Mouse (Mus musculus): ENCODE results near the gene Zbtb32. TPM values are rescaled to one million over a fixed set of nuclear protein-coding genes. Genes with fewer than 3 reads are reported as not detected.
A peak's percentile ranks its signal among the peaks of the same experiment; 100 is the strongest.

Zbtb32 gene
- total RNA-seq (2015): not detected in 2 replicates
- total RNA-seq (2017): not detected in 2 replicates

- ATAC-seq (replicated peaks; ENCODE audit: poor library complexity): no peak
These were observed at the start of gene Zbtb32 for GRCm38 (mm10) chr7:30598786-30599185. Gene Zbtb32 (minus strand): TSS chr7:30598909.

- no peak for ATAC-seq (replicated peaks; ENCODE audit: poor library complexity)
These were observed 40.4 kb upstream of the Zbtb32 start for GRCm38 (mm10) chr7:30639083-30639482.

GRCm38 (mm10) chr7:30636395-30636794 lies 37.7 kb upstream of the Zbtb32 start:
- no peak for ATAC-seq (replicated peaks; ENCODE audit: poor library complexity)

GRCm38 (mm10) chr7:30635752-30636151 lies 37.0 kb upstream of the Zbtb32 start, which contains the start of gene Etv2:
Gene Etv2 (minus strand): TSS chr7:30635852.
- ATAC-seq (replicated peaks; ENCODE audit: poor library complexity): no peak

- ATAC-seq (replicated peaks; ENCODE audit: poor library complexity): peak; percentile 92
These were observed 35.9 kb upstream of the Zbtb32 start for GRCm38 (mm10) chr7:30634621-30635020.

- ATAC-seq (replicated peaks; ENCODE audit: poor library complexity): 0 out of 2 replicates have a peak, but pooled peaks have one; percentile 20
These were observed 35.2 kb upstream of the Zbtb32 start for GRCm38 (mm10) chr7:30633762-30634412.

GRCm38 (mm10) chr7:30629013-30629412 lies 30.3 kb upstream of the Zbtb32 start:
- no peak for ATAC-seq (replicated peaks; ENCODE audit: poor library complexity)

- ATAC-seq (replicated peaks; ENCODE audit: poor library complexity): no peak
These were observed 27.9 kb upstream of the Zbtb32 start for GRCm38 (mm10) chr7:30626647-30627046.

GRCm38 (mm10) chr7:30625530-30626384 lies 27.0 kb upstream of the Zbtb32 start, which contains the start of gene Cox6b1:
Gene Cox6b1 (minus strand): TSS chr7:30626151.
- peak; percentile 99 for ATAC-seq (replicated peaks; ENCODE audit: poor library complexity)

- peak; percentile 69 for ATAC-seq (replicated peaks; ENCODE audit: poor library complexity)
These were observed 20.5 kb upstream of the Zbtb32 start for GRCm38 (mm10) chr7:30619202-30619601.

GRCm38 (mm10) chr7:30618658-30619057 lies 19.9 kb upstream of the Zbtb32 start:
- ATAC-seq (replicated peaks; ENCODE audit: poor library complexity): no peak

GRCm38 (mm10) chr7:30615049-30615760 lies 16.5 kb upstream of the Zbtb32 start:
- no peak for ATAC-seq (replicated peaks; ENCODE audit: poor library complexity)

- ATAC-seq (replicated peaks; ENCODE audit: poor library complexity): peak; percentile 84
These were observed 15.7 kb upstream of the Zbtb32 start for GRCm38 (mm10) chr7:30614454-30614853.

GRCm38 (mm10) chr7:30613529-30614112 lies 14.9 kb upstream of the Zbtb32 start:
- peak; percentile 74 for ATAC-seq (replicated peaks; ENCODE audit: poor library complexity)

- ATAC-seq (replicated peaks; ENCODE audit: poor library complexity): no peak
These were observed 14.1 kb upstream of the Zbtb32 start, which contains the start of gene Upk1a for GRCm38 (mm10) chr7:30612654-30613402. Gene Upk1a (minus strand): TSS chr7:30612847.

GRCm38 (mm10) chr7:30610043-30610442 lies 11.3 kb upstream of the Zbtb32 start:
- ATAC-seq (replicated peaks; ENCODE audit: poor library complexity): no peak

GRCm38 (mm10) chr7:30608476-30608875 lies 9.8 kb upstream of the Zbtb32 start:
- no peak for ATAC-seq (replicated peaks; ENCODE audit: poor library complexity)

GRCm38 (mm10) chr7:30607706-30608309 lies 9.1 kb upstream of the Zbtb32 start:
- ATAC-seq (replicated peaks; ENCODE audit: poor library complexity): peak; percentile 93

- no peak for ATAC-seq (replicated peaks; ENCODE audit: poor library complexity)
These were observed 6.2 kb upstream of the Zbtb32 start for GRCm38 (mm10) chr7:30604944-30605343.

GRCm38 (mm10) chr7:30604424-30604823 lies 5.7 kb upstream of the Zbtb32 start:
- no peak for ATAC-seq (replicated peaks; ENCODE audit: poor library complexity)
